Mouse (Mus musculus): ENCODE measurements around the gene 4921524J17Rik. TPM values are rescaled to one million over a fixed set of nuclear protein-coding genes. Genes with fewer than 3 reads are reported as not detected.

Gene 4921524J17Rik
- total RNA-seq, 2 experiments from 2014 or later = 8.3 to 22.5 TPM

DNA sequence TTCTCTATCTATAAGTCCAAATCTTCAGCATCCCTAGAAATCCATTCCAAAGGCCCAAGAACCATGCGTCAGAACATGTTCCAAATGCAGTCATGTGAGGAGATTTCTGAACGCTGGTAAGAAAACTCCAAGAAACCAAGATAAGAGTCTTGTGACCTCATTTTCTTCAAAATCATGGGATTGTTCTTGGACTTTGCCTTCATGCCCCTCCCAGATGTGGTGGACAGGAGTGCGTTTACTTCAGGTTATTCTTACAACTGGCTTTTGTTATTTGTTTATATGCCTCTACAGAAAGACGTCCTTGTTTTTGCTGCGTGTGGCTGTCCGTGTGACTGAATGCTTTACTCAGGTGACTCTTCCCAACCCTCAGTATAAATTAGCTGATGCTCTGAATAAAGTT lies 39.4 kb downstream of the 4921524J17Rik start:
- ATAC-seq (replicated peaks; ENCODE audit: low FRiP score, poor library complexity, severe bottlenecking) = no peak

DNA sequence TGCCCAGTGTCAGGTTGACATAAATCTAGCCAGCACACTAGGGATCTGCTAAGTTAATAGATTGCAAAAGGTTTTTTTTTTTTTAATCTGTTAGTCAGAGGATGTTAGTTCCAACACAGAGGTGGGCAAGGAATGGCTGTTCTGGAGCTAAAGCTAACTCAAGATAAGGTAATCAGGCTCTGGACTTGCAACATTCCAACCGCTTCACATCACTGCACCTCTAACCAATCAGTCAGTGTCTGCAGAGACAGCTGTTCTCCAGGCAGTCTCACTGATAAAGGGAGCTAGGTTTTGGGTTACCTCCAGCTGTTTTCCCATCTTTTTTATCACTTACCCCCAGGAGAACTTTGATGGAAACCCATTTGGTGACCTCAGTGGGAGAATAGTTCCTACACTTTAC lies 41.2 kb downstream of the 4921524J17Rik start:
- ATAC-seq (replicated peaks; ENCODE audit: low FRiP score, poor library complexity, severe bottlenecking) = no peak

- no peak for ATAC-seq (replicated peaks; ENCODE audit: low FRiP score, poor library complexity, severe bottlenecking)
Measured at GRCm38 (mm10) chr8:85386205-85386604, 46.4 kb downstream of the 4921524J17Rik start, which contains the start of gene Mylk3. Gene Mylk3, minus strand, starts transcription at chr8:85386345.

- ATAC-seq (replicated peaks; ENCODE audit: low FRiP score, poor library complexity, severe bottlenecking) = no peak
Measured at GRCm38 (mm10) chr8:85381926-85382325, 50.7 kb downstream of the 4921524J17Rik start.

GRCm38 (mm10) chr8:85380824-85381209 lies 51.8 kb downstream of the 4921524J17Rik start:
- peak; percentile 76 for ATAC-seq (replicated peaks; ENCODE audit: low FRiP score, poor library complexity, severe bottlenecking)

- ATAC-seq (replicated peaks; ENCODE audit: low FRiP score, poor library complexity, severe bottlenecking) = peak; percentile 36
Measured at GRCm38 (mm10) chr8:85380123-85380823, 52.4 kb downstream of the 4921524J17Rik start.

- peak; percentile 84 for ATAC-seq (replicated peaks; ENCODE audit: low FRiP score, poor library complexity, severe bottlenecking)
Measured at GRCm38 (mm10) chr8:85379142-85379781, 53.4 kb downstream of the 4921524J17Rik start.

GRCm38 (mm10) chr8:85376516-85376915 lies 56.1 kb downstream of the 4921524J17Rik start:
- ATAC-seq (replicated peaks; ENCODE audit: low FRiP score, poor library complexity, severe bottlenecking) = no peak

DNA sequence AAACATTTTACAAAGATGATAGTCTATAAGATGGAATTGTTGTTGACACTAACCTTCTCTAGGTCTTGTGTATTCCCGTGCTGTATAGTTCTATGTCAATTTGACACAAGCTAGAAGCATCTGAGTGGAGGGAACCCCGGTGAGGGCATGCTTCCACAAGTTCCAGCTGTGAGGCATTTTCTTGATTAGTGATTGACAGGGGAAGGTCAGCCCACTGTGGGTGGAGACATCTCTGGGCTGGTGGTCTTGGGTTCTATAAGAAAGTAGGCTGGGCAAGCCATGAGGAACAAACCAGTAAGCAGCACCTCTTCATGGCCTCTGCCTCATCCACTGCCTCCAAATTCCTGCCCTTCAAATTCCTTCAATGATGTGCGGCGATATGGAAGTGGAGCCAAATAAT lies 58.3 kb downstream of the 4921524J17Rik start:
- no peak for ATAC-seq (replicated peaks; ENCODE audit: low FRiP score, poor library complexity, severe bottlenecking)

DNA sequence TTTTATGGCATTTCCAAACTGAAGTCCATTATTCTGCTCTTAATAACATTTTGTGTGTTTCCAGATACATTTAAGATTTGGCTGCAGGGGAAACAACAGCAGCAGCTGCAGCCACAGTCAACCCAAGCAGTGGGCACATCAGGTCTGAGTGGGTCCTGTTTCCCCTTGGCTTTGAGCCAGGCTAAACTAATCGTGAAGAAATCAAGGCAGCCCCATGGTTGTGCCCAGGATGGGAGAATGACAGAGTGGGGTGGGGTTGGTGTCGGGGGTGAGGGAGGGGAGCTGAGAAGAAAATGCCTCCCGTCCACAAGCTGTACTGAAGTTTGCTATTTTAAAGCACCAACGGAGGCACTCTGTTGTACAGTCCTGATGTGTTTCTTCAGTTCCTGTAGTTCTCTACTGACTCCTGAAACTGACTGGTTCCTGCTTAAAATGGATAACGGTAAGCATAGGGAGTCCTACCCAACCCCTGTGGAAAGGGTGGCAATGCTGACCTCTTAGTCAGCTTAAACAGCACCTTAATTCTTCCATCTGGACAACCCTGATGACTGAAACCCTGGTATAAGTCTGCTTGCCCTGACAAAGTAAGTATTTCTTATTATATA lies 59.1 kb downstream of the 4921524J17Rik start:
- ATAC-seq (replicated peaks; ENCODE audit: low FRiP score, poor library complexity, severe bottlenecking) = no peak

DNA sequence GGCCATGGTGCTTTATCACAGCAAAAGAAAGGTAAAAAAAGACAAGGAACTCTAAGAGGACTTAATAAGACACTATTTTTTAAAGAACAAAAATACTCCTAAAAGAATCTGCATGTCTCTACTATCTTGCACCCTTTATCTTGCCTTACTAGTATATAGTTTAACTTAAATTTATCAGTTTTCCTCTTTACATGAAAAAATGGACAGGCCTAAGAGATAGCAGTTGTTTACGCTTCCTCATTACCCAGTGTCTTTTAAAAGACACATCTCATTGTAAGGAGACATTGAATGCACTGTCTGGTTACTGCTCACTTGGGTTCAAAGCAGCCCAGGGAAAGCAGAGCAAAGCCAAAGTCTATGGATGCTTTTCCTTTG lies 60.2 kb downstream of the 4921524J17Rik start:
- ATAC-seq (replicated peaks; ENCODE audit: low FRiP score, poor library complexity, severe bottlenecking) = no peak

DNA sequence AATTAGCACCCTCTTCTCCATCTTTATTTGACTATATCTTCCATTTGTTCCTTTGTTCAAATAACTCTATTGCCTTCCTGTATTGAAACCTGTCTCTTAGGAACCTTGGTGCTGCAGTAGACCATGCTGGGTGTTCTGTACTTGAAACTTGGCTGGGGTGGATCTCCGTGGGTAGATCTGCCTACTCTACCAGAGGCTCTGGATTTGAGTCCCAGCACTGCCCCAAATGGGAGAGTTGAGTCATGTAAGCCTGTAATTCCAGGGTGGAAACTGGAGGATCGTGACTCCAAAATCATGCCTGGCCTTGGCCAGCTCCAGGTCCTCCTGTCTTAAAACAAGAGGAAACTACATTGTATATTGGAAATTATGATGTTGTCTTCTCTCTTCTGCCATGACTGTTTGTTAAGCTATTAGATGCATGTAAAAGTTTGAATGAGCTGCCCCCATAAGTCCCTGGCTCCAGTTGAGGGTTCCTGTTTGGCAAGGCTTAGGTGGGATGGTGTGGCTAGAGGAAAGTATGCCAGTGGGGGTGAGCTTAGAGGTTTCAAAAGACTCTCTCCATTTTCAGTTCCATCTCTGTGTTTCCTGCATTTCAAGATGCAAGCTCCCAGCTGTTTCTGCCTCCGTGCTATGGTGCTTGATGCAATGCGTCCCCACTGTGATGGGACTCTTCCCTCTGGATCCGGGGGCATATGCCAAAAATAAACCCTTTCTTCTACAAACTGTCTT lies 60.7 kb downstream of the 4921524J17Rik start:
- no peak for ATAC-seq (replicated peaks; ENCODE audit: low FRiP score, poor library complexity, severe bottlenecking)

DNA sequence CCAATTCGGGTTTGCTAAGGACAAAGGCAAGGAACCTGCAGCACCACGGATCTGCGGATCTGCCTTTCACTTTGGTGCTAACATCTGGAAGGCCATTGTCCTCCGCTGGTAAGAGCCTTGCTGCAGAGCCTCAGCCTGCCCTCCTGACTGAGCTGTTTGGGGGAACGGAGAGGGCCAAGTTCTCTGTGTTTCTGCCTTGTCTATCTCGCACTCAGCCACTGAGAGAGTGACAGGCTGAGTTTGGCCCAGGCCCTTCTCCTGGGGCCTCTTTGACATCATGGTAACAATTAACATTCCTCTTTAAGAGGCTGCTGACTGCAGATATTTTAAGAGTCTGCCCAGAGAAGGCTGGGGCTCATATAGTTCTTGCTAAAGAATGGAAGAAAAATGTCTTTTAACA lies 67.5 kb downstream of the 4921524J17Rik start:
- no peak for ATAC-seq (replicated peaks; ENCODE audit: low FRiP score, poor library complexity, severe bottlenecking)

- no peak for ATAC-seq (replicated peaks; ENCODE audit: low FRiP score, poor library complexity, severe bottlenecking)
Measured at GRCm38 (mm10) chr8:85364628-85365027, 68.0 kb downstream of the 4921524J17Rik start.

DNA sequence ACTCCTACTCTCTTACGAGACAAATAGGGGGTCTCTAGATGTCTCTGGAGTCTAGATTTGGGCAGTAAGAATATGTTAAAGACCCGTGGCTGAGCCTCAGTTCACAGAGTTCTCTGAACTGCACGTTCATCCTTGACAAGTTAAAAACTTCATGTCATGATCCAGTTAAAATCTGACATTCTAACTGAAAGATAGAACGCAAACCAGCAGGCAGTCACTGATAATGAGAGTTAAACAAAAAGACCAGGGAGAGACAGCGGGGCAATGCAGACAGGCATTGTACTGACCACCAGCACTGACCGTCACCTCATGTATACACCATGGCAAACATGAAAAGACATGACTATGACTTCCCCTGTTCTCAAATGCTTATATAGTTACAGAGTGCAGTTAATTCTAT lies 69.2 kb downstream of the 4921524J17Rik start:
- ATAC-seq (replicated peaks; ENCODE audit: low FRiP score, poor library complexity, severe bottlenecking) = no peak

DNA sequence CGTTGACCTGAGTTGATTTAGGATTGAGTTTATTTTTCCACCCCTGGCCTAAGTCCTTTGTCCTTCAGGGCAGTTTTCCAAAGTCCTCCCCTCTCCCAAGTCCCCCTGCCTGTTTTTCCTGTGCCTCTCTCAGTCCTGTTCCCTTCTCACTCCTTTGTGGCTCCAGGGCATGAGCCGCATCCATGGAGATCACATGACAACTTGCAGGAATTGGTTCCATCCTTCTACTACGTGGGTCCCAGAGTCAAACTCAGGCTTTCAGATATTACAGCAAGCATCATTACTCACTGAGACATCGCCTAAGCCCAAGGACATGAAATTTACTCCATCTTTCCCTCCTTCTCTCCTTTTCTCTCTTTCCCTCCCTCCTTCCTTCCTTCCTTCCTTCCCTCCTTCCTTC lies 70.4 kb downstream of the 4921524J17Rik start:
- ATAC-seq (replicated peaks; ENCODE audit: low FRiP score, poor library complexity, severe bottlenecking) = no peak

Other genes starting within 250 kb of the 4921524J17Rik start
- not detected in 2 replicates for gene Olfr371, start 206.8 kb downstream of the 4921524J17Rik start, total RNA-seq (2015; ENCODE audit: low replicate concordance)
- not detected in 2 replicates for gene Olfr371, start 206.8 kb downstream of the 4921524J17Rik start, total RNA-seq (2017; ENCODE audit: low replicate concordance)
- gene Orc6, start 133.2 kb downstream of the 4921524J17Rik start, total RNA-seq (2015; ENCODE audit: low replicate concordance) = 38.2 and 48.5 TPM in 2 replicates
- 47.6 and 89.5 TPM in 2 replicates for gene Orc6, start 133.2 kb downstream of the 4921524J17Rik start, total RNA-seq (2017; ENCODE audit: low replicate concordance)
- 54.8 and 68.4 TPM in 2 replicates for gene Vps35, start 133.0 kb downstream of the 4921524J17Rik start, total RNA-seq (2015; ENCODE audit: low replicate concordance)
- gene Vps35, start 133.0 kb downstream of the 4921524J17Rik start, total RNA-seq (2017; ENCODE audit: low replicate concordance) = 50.0 and 53.9 TPM in 2 replicates
- 48.0 and 94.9 TPM in 2 replicates for gene Mylk3, start 46.5 kb downstream of the 4921524J17Rik start, total RNA-seq (2015; ENCODE audit: low replicate concordance)
- 229 and 257 TPM in 2 replicates for gene Mylk3, start 46.5 kb downstream of the 4921524J17Rik start, total RNA-seq (2017; ENCODE audit: low replicate concordance)
- 0.84 TPM in 1 of 2 replicates, not detected in the other for gene Gpt2, start 59.7 kb upstream of the 4921524J17Rik start, total RNA-seq (2015; ENCODE audit: low replicate concordance)
- gene Gpt2, start 59.7 kb upstream of the 4921524J17Rik start, total RNA-seq (2017; ENCODE audit: low replicate concordance) = not detected in 2 replicates
- gene Dnaja2, start 122.5 kb upstream of the 4921524J17Rik start, total RNA-seq (2015; ENCODE audit: low replicate concordance) = 23.1 and 36.6 TPM in 2 replicates
- gene Dnaja2, start 122.5 kb upstream of the 4921524J17Rik start, total RNA-seq (2017; ENCODE audit: low replicate concordance) = 28.7 and 35.5 TPM in 2 replicates